Mouse (Mus musculus) heart, embryonic 11.5 days (tissue): ENCODE measurements around the gene Mpv17l2. TPM values are rescaled to one million over a fixed set of nuclear protein-coding genes. Genes with fewer than 3 reads are reported as not detected.
A peak's percentile ranks its signal among the peaks of the same experiment; 100 is the strongest.

ENCODE experiments used
- ATAC-seq: fragments of 200-750 bp; cut with Nextera tagmentation; replicated peaks from 2 replicates; pipeline ENCODE4 v1.8.0; 2017; ENCODE audit warnings: moderate library complexity; ENCODE audit not compliant: insufficient number of reproducible peaks, low FRiP score, low TSS enrichment
- H3K27ac ChIP-seq: fragments of 300-500 bp; sonication (generic); 2 replicates; pipeline ENCODE4 v1.5.1; 2014; ENCODE audit warnings: mild to moderate bottlenecking, low read depth, low read length
- H3K27me3 ChIP-seq: fragments of 300-500 bp; sonication (generic); 2 replicates; pipeline ENCODE4 v1.6.1; 2014; ENCODE audit warnings: mild to moderate bottlenecking, low read length, mixed read lengths; ENCODE audit not compliant: control insufficient read depth, insufficient read depth
- H3K36me3 ChIP-seq: fragments of 300-500 bp; sonication (generic); 2 replicates; pipeline ENCODE4 v1.6.1; 2014; ENCODE audit warnings: mild to moderate bottlenecking, low read length, moderate library complexity, mixed read lengths; ENCODE audit not compliant: control insufficient read depth, insufficient read depth
- H3K4me1 ChIP-seq: fragments of 300-500 bp; sonication (generic); 2 replicates; pipeline ENCODE4 v1.6.1; 2014; ENCODE audit warnings: low read length; ENCODE audit not compliant: control insufficient read depth, insufficient read depth
- H3K4me2 ChIP-seq: fragments of 300-500 bp; sonication (generic); 2 replicates; pipeline ENCODE4 v1.6.1; 2014; ENCODE audit warnings: mild to moderate bottlenecking, moderate library complexity
- H3K4me3 ChIP-seq: fragments of 300-500 bp; sonication (generic); 2 replicates; pipeline ENCODE4 v1.5.1; 2014; ENCODE audit warnings: low read depth, low read length
- H3K9ac ChIP-seq: fragments of 300-500 bp; sonication (generic); 2 replicates; pipeline ENCODE4 v1.6.1; 2014; ENCODE audit warnings: mild to moderate bottlenecking, low read depth, low read length, moderate library complexity
- H3K9me3 ChIP-seq: fragments of 300-500 bp; sonication (generic); replicated peaks from 2 replicates; pipeline ENCODE4 v1.6.1; 2016; ENCODE audit warnings: low read length; ENCODE audit not compliant: control insufficient read depth
- WGBS: fragments of 180-500 bp; shearing (Covaris S2); extraction: QIAGEN DNeasy Blood & Tissue Kit; methylation state at CpG from one replicate; pipeline ENCODE4 v1.1.7; 2014; ENCODE audit not compliant: insufficient replicate concordance; 5-methylcytosine and 5-hydroxymethylcytosine counted together
- polyA plus RNA-seq: library from polyadenylated mRNA; unstranded; fragments of >200 nt; fragmentation: Nextera tagmentation; extraction: Ambion mirVana; gene quantifications from 2 replicates; pipeline ENCODE4 v1.2.1, GENCODE M21; 2014

Mpv17l2 gene
- polyA plus RNA-seq, 1 experiment from 2014 or later = 42.5 TPM

GRCm38 (mm10) chr8:70754043-70754870 is 6.5 kb downstream of the Mpv17l2 start, which contains the start of gene Rab3a:
Rab3a (plus strand) TSS chr8:70754679.
- peak; percentile 96 for ATAC-seq
- WGBS = 8% methylated on average over 37 of the region's 37 CpGs
- no peaks in the 10 kb centered on the region for H3K9me3 ChIP-seq
- peaks cover 9% of the 10 kb centered on the region; the same call in 1 of the 2 replicates for H3K4me1 ChIP-seq
- peak within 1 kb of the TSS; percentile 46 for H3K27ac ChIP-seq
- peak within 1 kb of the TSS; percentile 99 for H3K4me2 ChIP-seq
- H3K9ac ChIP-seq = peak within 1 kb of the TSS; percentile 82
- H3K4me3 ChIP-seq = peak within 1 kb of the TSS; percentile 74
- peaks cover 3% of the 10 kb centered on the region; the same call in 1 of the 2 replicates for H3K36me3 ChIP-seq
- H3K27me3 ChIP-seq = peaks cover 17% of the 10 kb centered on the region

GRCm38 (mm10) chr8:70753151-70753550 is 7.6 kb downstream of the Mpv17l2 start:
- Histone ChIP-seq H3K27ac (peak overlapping the region; percentile 16; the same call in 1 of the 2 replicates), H3K9me3 (no peaks in the 10 kb centered on the region), H3K27me3 (peaks cover 28% of the 10 kb centered on the region), H3K4me1 (peaks cover 7% of the 10 kb centered on the region; the same call in 1 of the 2 replicates), H3K9ac (0 out of 2 replicates have a peak overlapping the region, but pooled peaks have one; percentile 52), H3K4me2 (peak overlapping the region; percentile 56), H3K36me3 (no peaks in the 10 kb centered on the region), H3K4me3 (peak overlapping the region; percentile 1)
- ATAC-seq = no peak
- WGBS = 16% methylated on average over 21 of the region's 21 CpGs

DNA sequence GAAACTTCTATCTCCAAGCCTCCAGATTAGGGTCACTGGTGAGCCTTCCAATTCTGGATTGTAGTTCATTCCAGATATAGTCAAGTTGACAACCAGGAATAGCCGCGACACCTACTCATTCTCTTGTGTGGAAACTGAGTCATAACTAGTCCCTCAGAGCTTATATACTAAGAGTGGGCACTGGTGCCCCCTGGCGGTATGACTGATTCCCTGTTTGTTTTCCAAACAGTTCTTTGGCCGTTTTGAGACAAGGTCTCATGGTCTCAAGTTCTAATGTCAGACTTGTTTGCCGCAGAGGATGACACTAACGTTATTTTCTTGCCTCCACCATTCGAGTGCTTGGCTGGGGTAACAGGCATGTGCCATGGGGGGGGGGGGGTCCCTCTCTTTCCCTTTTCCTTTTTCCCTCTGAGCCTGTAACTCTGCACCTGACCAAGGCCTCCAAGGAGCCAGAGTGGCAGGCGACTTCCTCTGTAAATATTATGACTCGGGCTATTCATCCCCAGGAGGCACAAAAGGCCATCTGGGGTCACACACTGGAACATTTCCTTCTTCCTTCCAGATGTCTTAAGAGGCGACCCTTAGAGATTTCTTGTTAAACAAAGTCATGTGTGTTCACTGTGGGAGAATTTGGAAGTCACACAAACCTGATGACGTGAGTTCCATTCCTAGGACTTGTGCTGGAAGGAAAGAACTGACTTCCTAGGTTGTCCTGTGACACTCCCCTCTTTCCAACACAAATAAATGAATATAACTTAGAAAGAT is 8.6 kb downstream of the Mpv17l2 start:
- no peak overlapping the region for H3K4me2 ChIP-seq
- WGBS = 29% methylated on average over 11 of the region's 11 CpGs

DNA sequence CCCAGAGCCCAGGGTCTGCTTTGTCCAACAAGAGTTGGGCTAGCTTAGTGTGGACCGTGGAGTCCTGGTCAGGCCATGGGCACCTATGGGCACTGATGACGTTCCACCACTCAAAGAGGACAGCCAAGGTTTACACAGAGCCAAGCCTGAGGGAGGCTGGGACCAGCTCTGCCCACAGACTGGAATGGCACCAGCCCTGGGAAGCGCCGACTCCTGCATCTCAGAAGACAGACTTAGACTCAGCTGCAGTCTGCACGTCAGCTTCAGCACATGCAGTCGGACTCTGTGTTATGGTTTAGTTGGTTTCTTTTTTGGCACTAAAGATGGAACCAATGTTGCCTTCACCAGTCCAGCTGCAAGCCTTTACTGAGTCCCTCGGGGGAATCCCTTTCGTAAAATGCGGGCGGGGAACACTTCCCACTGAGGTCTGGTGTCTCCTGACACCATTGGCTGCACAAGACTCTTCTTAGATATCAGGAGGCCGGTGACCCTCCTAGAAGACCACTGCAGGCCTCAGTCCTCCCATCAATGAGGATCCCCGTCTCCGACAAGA is 10.5 kb downstream of the Mpv17l2 start:
- Histone ChIP-seq H3K9ac (no peak overlapping the region), H3K27me3 (peaks cover 53% of the 10 kb centered on the region)
- WGBS = 82% methylated on average over 13 of the region's 13 CpGs

More for the DNA sequence above, 8.6 kb downstream of the Mpv17l2 start:
- Histone ChIP-seq H3K9ac (no peak overlapping the region), H3K4me3 (0 out of 2 replicates have a peak overlapping the region, but pooled peaks have one; percentile 1), H3K27ac (peak overlapping the region; percentile 16; the same call in 1 of the 2 replicates), H3K9me3 (no peaks in the 10 kb centered on the region), H3K4me1 (peaks cover 7% of the 10 kb centered on the region; the same call in 1 of the 2 replicates), H3K27me3 (peaks cover 37% of the 10 kb centered on the region), H3K36me3 (no peaks in the 10 kb centered on the region)
- ATAC-seq = no peak

GRCm38 (mm10) chr8:70749097-70749674 is 11.6 kb downstream of the Mpv17l2 start:
- no peak for ATAC-seq
- H3K9me3 ChIP-seq = no peaks in the 10 kb centered on the region
- H3K9ac ChIP-seq = no peak overlapping the region
- H3K4me3 ChIP-seq = no peak overlapping the region
- H3K36me3 ChIP-seq = no peaks in the 10 kb centered on the region
- H3K4me1 ChIP-seq = peaks cover 7% of the 10 kb centered on the region; the same call in 1 of the 2 replicates
- H3K4me2 ChIP-seq = no peak overlapping the region
- WGBS = 72% methylated on average over 19 of the region's 19 CpGs
- H3K27me3 ChIP-seq = peaks cover 63% of the 10 kb centered on the region
- H3K27ac ChIP-seq = no peak overlapping the region

More for the DNA sequence above, 10.5 kb downstream of the Mpv17l2 start:
- no peak overlapping the region for H3K4me3 ChIP-seq
- ATAC-seq = no peak
- no peaks in the 10 kb centered on the region for H3K9me3 ChIP-seq
- no peak overlapping the region for H3K4me2 ChIP-seq
- H3K36me3 ChIP-seq = no peaks in the 10 kb centered on the region
- no peak overlapping the region for H3K27ac ChIP-seq
- peaks cover 7% of the 10 kb centered on the region; the same call in 1 of the 2 replicates for H3K4me1 ChIP-seq

DNA sequence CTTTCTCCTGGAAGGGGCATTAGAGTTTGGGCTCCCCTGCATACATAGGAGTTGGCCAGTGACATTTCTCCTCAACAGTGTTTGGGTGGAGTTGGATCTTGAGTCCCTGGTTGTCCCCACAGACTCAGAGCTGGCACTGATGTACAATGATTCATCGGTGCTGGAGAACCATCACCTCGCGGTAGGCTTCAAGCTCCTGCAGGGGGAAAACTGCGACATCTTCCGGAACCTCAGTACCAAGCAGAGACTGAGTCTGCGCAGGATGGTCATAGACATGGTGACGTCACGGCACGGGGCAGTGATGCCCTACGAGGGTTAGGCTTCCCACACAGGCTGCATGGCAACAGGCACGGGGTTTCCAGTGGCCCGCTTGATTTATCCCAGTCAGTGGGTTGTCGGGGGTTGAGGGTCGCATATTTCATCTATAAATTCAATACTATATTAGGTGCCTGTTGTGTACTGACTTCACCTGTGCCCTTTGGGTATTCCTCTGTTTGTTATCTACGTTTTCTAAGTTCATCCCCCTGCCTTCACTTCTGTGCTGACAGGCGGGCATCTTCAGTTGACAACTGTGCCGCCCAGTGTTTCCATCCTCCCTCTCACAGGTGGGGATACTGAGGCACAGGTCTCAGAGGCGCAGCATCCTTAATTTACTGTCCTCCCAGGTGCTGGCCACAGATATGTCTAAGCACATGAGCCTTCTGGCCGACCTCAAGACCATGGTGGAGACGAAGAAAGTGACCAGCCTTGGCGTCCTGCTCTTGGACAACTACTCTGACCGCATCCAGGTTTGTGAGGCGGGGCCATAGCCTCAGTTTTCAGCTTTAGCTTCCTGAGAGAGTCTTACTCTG is 12.3 kb downstream of the Mpv17l2 start:
- WGBS = 78% methylated on average over 23 of the region's 23 CpGs
- no peaks in the 10 kb centered on the region for H3K36me3 ChIP-seq

DNA sequence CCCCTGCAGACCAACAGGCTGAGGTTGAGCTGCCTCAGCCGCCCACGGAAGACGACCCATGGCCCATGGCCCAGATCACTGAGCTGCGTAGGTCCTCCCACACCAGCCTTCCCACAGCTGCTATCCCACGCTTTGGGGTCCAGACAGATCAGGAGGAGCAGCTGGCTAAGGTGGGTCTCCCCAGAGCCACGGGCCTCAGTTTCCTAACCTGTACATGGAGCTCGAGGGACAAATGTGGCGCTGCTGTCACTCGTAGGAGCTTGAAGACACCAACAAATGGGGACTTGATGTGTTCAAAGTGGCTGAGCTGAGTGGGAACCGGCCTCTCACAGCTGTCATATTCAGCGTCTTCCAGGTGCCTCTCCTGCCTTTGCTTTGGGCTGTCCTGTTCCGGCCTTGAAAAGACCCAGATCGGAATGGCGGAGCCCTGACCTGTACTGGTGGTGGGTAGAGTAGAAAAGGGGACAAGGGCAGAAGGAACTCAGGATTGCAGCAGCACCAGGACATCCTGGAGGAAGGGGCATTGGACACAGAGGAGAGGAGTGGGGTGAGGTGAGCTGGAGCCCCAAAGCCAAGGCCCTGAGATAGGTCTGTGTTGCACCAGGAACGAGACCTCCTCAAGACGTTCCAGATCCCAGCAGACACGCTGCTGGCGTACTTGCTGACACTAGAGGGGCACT is 13.4 kb downstream of the Mpv17l2 start:
- Histone ChIP-seq H3K4me3 (no peak overlapping the region), H3K9me3 (no peaks in the 10 kb centered on the region), H3K27ac (no peak overlapping the region), H3K4me2 (no peak overlapping the region), H3K27me3 (peaks cover 81% of the 10 kb centered on the region), H3K9ac (no peak overlapping the region), H3K4me1 (peaks cover 14% of the 10 kb centered on the region), H3K36me3 (no peaks in the 10 kb centered on the region)
- no peak for ATAC-seq
- 77% methylated on average over 18 of the region's 18 CpGs for WGBS

More for the DNA sequence above, 12.3 kb downstream of the Mpv17l2 start:
- Histone ChIP-seq H3K27ac (no peak overlapping the region), H3K4me3 (no peak overlapping the region), H3K27me3 (peaks cover 70% of the 10 kb centered on the region), H3K4me2 (no peak overlapping the region), H3K9me3 (no peaks in the 10 kb centered on the region), H3K4me1 (peaks cover 7% of the 10 kb centered on the region), H3K9ac (no peak overlapping the region)
- ATAC-seq = no peak
